Mouse (Mus musculus): ENCODE measurements around the gene Gm27235. TPM values are rescaled to one million over a fixed set of nuclear protein-coding genes. Genes with fewer than 3 reads are reported as not detected.

Gene Gm27235
- not detected in 2 replicates for polyA plus RNA-seq (2015; fragmentation: Nextera tagmentation; extraction: Ambion mirVana)

DNA sequence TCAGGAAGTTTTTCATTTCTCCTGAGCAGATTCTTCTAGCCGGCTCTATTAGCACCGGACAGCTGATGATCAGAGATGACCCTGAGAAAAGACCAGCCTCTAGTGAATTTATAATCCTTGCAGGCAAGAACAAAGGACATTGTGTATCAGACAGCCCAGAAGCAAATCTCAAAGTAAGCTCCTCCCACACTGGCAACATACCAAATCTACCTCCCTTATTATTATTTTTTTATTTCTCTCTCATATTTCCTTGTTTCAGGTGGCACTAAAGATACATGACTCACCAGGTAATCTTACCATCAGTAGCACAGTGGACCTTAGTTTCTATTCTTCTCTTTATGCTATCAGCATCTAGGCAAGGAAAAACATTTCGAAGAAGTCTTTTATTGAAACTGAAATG is at the start of gene Gm27235, which contains the start of gene D730048I06Rik:
TSS of gene Gm27235 (minus strand) at position 101 of the 400 bp plus-strand sequence.
TSS of gene D730048I06Rik (minus strand) at position 112 of the 400 bp plus-strand sequence.

DNA sequence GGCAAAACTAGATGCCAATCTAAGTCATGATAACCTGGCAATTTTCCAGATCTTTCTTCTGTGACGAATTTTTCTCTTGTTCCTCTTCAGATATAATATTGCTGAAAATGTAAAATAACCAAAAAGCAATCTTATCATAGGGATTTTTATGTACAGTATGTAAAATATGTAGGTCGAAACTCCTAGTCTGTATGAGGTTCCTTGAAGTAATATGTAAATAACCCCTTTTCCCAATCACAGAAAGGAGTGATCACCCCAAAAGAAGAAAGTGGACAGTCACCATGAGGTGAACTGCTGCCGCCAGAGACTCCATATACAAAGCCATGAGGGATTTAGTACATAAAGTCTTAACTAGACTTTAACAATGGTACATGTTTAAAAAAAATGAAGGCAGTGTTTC is 11.9 kb downstream of the Gm27235 start, which contains the start of gene Gm17727:
TSS of gene Gm17727 (minus strand) at position 101 of the 400 bp plus-strand sequence.

DNA sequence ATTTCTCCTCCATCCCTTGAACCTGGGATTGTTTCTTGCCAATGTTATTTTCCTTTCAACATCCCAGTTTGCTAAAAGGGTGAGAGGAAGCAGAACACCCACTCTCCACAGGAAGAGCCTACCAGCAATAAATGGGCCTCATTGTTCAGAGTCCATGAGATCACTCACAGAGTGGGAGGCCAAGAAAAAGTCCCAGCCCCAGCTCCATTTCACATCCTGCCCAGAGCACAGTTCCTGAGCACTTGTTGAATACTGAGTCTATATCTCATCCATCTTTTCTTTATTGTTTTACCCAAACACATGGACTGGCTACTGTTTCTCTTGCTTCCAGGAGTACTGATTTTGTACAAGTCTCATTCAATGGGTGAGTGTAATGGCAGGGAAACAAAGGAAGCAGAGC is 49.2 kb downstream of the Gm27235 start, which contains the start of gene Gm17677:
TSS of gene Gm17677 (plus strand) at position 301 of the 400 bp plus-strand sequence.

Other genes starting within 250 kb of the Gm27235 start
- 0.17 and 0.27 TPM in 2 replicates for gene Ddx25, start 231.6 kb downstream of the Gm27235 start, polyA plus RNA-seq (2015; fragmentation: Nextera tagmentation; extraction: Ambion mirVana)
- 8.0 and 8.3 TPM in 2 replicates for gene Pus3, start 231.5 kb downstream of the Gm27235 start, polyA plus RNA-seq (2015; fragmentation: Nextera tagmentation; extraction: Ambion mirVana)
- 0.28 and 0.31 TPM in 2 replicates for gene Pate2, start 219.8 kb downstream of the Gm27235 start, polyA plus RNA-seq (2015; fragmentation: Nextera tagmentation; extraction: Ambion mirVana)
- gene Hyls1, start 219.7 kb downstream of the Gm27235 start, polyA plus RNA-seq (2015; fragmentation: Nextera tagmentation; extraction: Ambion mirVana), result 3.4 and 4.2 TPM in 2 replicates
- not detected in 2 replicates for gene Pate4, start 178.2 kb downstream of the Gm27235 start, polyA plus RNA-seq (2015; fragmentation: Nextera tagmentation; extraction: Ambion mirVana)
- gene Pate3, start 141.9 kb downstream of the Gm27235 start, polyA plus RNA-seq (2015; fragmentation: Nextera tagmentation; extraction: Ambion mirVana), result not detected in 2 replicates
- not detected in 2 replicates for gene Pate1, start 102.7 kb downstream of the Gm27235 start, polyA plus RNA-seq (2015; fragmentation: Nextera tagmentation; extraction: Ambion mirVana)
- gene Gm17677, start 49.1 kb downstream of the Gm27235 start, polyA plus RNA-seq (2015; fragmentation: Nextera tagmentation; extraction: Ambion mirVana), result not detected in 2 replicates
- gene Gm17727, start 12.0 kb downstream of the Gm27235 start, polyA plus RNA-seq (2015; fragmentation: Nextera tagmentation; extraction: Ambion mirVana), result not detected in 2 replicates
- not detected in 2 replicates for gene D730048I06Rik, start within 50 bp of the Gm27235 start, polyA plus RNA-seq (2015; fragmentation: Nextera tagmentation; extraction: Ambion mirVana)
- gene 9230110F15Rik, start 54.0 kb upstream of the Gm27235 start, polyA plus RNA-seq (2015; fragmentation: Nextera tagmentation; extraction: Ambion mirVana), result not detected in 2 replicates
- gene 9230113P08Rik, start 118.3 kb upstream of the Gm27235 start, polyA plus RNA-seq (2015; fragmentation: Nextera tagmentation; extraction: Ambion mirVana), result not detected in 2 replicates

Measured in urinary bladder, postnatal 0 days (tissue).